19 mouse cellular contexts compared by ENCODE assay signal in the genomic region with DNA sequence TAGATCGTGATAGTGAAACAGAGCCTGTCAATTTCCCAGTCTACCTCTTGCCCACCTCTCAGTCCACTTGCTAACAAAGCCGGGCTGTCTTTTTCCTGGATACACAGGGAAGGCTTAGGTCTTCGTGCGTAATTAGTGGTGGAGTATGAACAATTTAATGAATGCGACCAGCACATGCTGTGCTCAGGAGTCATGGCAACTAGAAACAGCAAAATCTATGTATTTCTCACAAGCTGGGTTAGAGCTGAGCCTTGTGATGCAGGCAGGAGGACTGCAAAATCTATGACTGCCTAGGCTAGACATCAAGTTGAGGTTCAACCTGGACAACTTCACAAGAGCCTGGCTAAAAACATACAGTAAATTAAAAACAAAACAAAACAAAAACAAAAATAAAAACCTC. TPM values are rescaled to one million over a fixed set of nuclear protein-coding genes. Genes with fewer than 3 reads are reported as not detected.
DNase-seq lines count a peak whose midpoint lies in the region; ATAC-seq and TF ChIP-seq lines count a peak whose summit lies in the region.
"Had no signal": no experiment of that assay in that cellular context is flagged by ENCODE, and none has a peak within 500 bp of the region (broad histone marks: within the 10 kb centered on the region; RNA-seq: fewer than 3 reads in every experiment).

No protein-coding gene starts in this region.

- no peaks in the 10 kb centered on the region for H3K36me3 ChIP-seq in heart, embryonic 11.5 days (ENCODE audit: control insufficient read depth, insufficient read depth, low read length)
- H3K36me3 ChIP-seq in kidney, adult 2 months (ENCODE audit: control insufficient read depth, insufficient read depth, low read length) = no peaks in the 10 kb centered on the region
- H3K36me3 ChIP-seq in lung, embryonic 16.5 days (ENCODE audit: control insufficient read depth, insufficient read depth, low read length) = no peaks in the 10 kb centered on the region
- no peaks in the 10 kb centered on the region for H3K36me3 ChIP-seq in liver, embryonic 11.5 days (ENCODE audit: control insufficient read depth, insufficient read depth, low read length)
- H3K36me3 ChIP-seq: embryonic facial prominence, embryonic 13.5 days; forebrain, embryonic 10.5 days; hindbrain, embryonic 15.5 days; liver, embryonic 15.5 days; midbrain, embryonic 10.5 days; stomach, embryonic 15.5 days had no signal

- no peak overlapping the region for H3K4me2 ChIP-seq in heart, embryonic 11.5 days
- peak overlapping the region; percentile 18; the same call in 1 of the 2 replicates for H3K4me2 ChIP-seq in lung, embryonic 16.5 days (ENCODE audit: low read depth, low read length)
- peak overlapping the region; percentile 18; the same call in 1 of the 2 replicates for H3K4me2 ChIP-seq in liver, embryonic 11.5 days
- H3K4me2 ChIP-seq: embryonic facial prominence, embryonic 13.5 days; hindbrain, embryonic 15.5 days; liver, embryonic 15.5 days; stomach, embryonic 15.5 days had no signal

- H3K9ac ChIP-seq in heart, embryonic 11.5 days (ENCODE audit: low read depth, low read length) = no peak overlapping the region
- H3K9ac ChIP-seq in lung, embryonic 16.5 days (ENCODE audit: low read length) = no peak overlapping the region
- no peak overlapping the region for H3K9ac ChIP-seq in liver, embryonic 11.5 days (ENCODE audit: low read depth, low read length)
- H3K9ac ChIP-seq: embryonic facial prominence, embryonic 13.5 days; hindbrain, embryonic 15.5 days; liver, embryonic 15.5 days; stomach, embryonic 15.5 days had no signal

- peak overlapping the region; percentile 66; the same call in 1 of the 2 replicates for H3K27ac ChIP-seq in heart, embryonic 11.5 days (ENCODE audit: low read depth, low read length)
- H3K27ac ChIP-seq in kidney, adult 2 months (ENCODE audit: insufficient read depth, low read depth, low read length) = peak overlapping the region; percentile 93
- H3K27ac ChIP-seq in lung, embryonic 16.5 days (ENCODE audit: low read length) = peak overlapping the region; percentile 71
- no peak overlapping the region for H3K27ac ChIP-seq in liver, embryonic 11.5 days (ENCODE audit: low read depth, low read length)
- H3K27ac ChIP-seq: embryonic facial prominence, embryonic 13.5 days; forebrain, embryonic 10.5 days; hindbrain, embryonic 15.5 days; liver, embryonic 15.5 days; midbrain, embryonic 10.5 days; stomach, embryonic 15.5 days had no signal

- ATAC-seq in heart, embryonic 11.5 days (replicated peaks; ENCODE audit: insufficient number of reproducible peaks, low FRiP score, low TSS enrichment) = no peak
- ATAC-seq in lung, embryonic 16.5 days (ENCODE audit: low read depth) = no peak
- no peak for ATAC-seq in liver, embryonic 11.5 days (replicated peaks; ENCODE audit: low FRiP score)

- H3K4me3 ChIP-seq in heart, embryonic 11.5 days (ENCODE audit: low read depth, low read length) = no peak overlapping the region
- H3K4me3 ChIP-seq in kidney, adult 2 months (ENCODE audit: insufficient read depth, low read depth, low read length) = no peak overlapping the region
- H3K4me3 ChIP-seq in lung, embryonic 16.5 days (ENCODE audit: low read length) = no peak overlapping the region
- no peak overlapping the region for H3K4me3 ChIP-seq in liver, embryonic 11.5 days (ENCODE audit: low read depth, low read length)
- H3K4me3 ChIP-seq: embryonic facial prominence, embryonic 13.5 days; forebrain, embryonic 10.5 days; hindbrain, embryonic 15.5 days; liver, embryonic 15.5 days; midbrain, embryonic 10.5 days; stomach, embryonic 15.5 days had no signal

- H3K9me3 ChIP-seq in heart, embryonic 11.5 days (replicated peaks; ENCODE audit: control insufficient read depth, low read length) = no peaks in the 10 kb centered on the region
- H3K9me3 ChIP-seq in lung, embryonic 16.5 days (ENCODE audit: control insufficient read depth, low read length) = no peaks in the 10 kb centered on the region
- no peaks in the 10 kb centered on the region for H3K9me3 ChIP-seq in liver, embryonic 11.5 days (ENCODE audit: control insufficient read depth, low read length)
- H3K9me3 ChIP-seq: embryonic facial prominence, embryonic 13.5 days; forebrain, embryonic 10.5 days; hindbrain, embryonic 15.5 days; liver, embryonic 15.5 days; midbrain, embryonic 10.5 days; stomach, embryonic 15.5 days had no signal

- DNase-seq in heart, adult 9 months (ENCODE audit: low spot score in 2 of 2) = no peak
- DNase-seq in kidney, adult 2 months = no peak
- no peak for DNase-seq in kidney, adult 11 months
- DNase-seq in lung, postnatal 25 days (ENCODE audit: low spot score) = no peak
- DNase-seq in liver, embryonic 11.5 days (ENCODE audit: low spot score) = no peak
- no peak for DNase-seq in embryo, embryonic 11 days
- DNase-seq: cerebellum, adult 11-12 months; cerebellum, postnatal 36 days; right cerebral cortex, adult 18-20 months; thymus, postnatal 25 days had no signal

- 68% methylated on average over 5 of the region's 5 CpGs for WGBS in heart, embryonic 11.5 days (ENCODE audit: insufficient replicate concordance)
- 74% methylated on average over 5 of the region's 5 CpGs for WGBS in kidney, adult 2 months
- 74% methylated on average over 5 of the region's 5 CpGs for WGBS in lung, embryonic 16.5 days
- 56% methylated on average over 5 of the region's 5 CpGs for WGBS in liver, embryonic 11.5 days

- peaks cover 7% of the 10 kb centered on the region; the same call in 1 of the 2 replicates for H3K4me1 ChIP-seq in heart, embryonic 11.5 days (ENCODE audit: control insufficient read depth, insufficient read depth, low read length)
- no peaks in the 10 kb centered on the region; the same call in 1 of the 2 replicates for H3K4me1 ChIP-seq in kidney, adult 2 months (ENCODE audit: control insufficient read depth, insufficient read depth, low read length)
- H3K4me1 ChIP-seq in lung, embryonic 16.5 days (replicated peaks; ENCODE audit: control insufficient read depth, insufficient read depth, low read length) = no peaks in the 10 kb centered on the region
- H3K4me1 ChIP-seq in liver, embryonic 11.5 days (replicated peaks; ENCODE audit: control insufficient read depth, insufficient read depth, low read length) = peaks cover 11% of the 10 kb centered on the region
- H3K4me1 ChIP-seq: hindbrain, embryonic 15.5 days; liver, embryonic 15.5 days; midbrain, embryonic 10.5 days; stomach, embryonic 15.5 days had no signal

- no peak for TF ChIP-seq POLR2A in kidney, adult 2 months (IDR thresholded peaks at IDR 0.05; ENCODE audit: low read depth, low read length)

- no peak for TF ChIP-seq CTCF in kidney, adult 2 months (conservative IDR thresholded peaks at IDR 0.05; ENCODE audit: insufficient read depth, insufficient read length, low read depth, low read length)

- no peaks in the 10 kb centered on the region for H3K27me3 ChIP-seq in heart, embryonic 11.5 days (ENCODE audit: control insufficient read depth, insufficient read depth, low read length)
- no peaks in the 10 kb centered on the region for H3K27me3 ChIP-seq in kidney, adult 2 months (replicated peaks; ENCODE audit: control insufficient read depth, insufficient read depth, low read length)
- H3K27me3 ChIP-seq in lung, embryonic 16.5 days (ENCODE audit: control insufficient read depth, insufficient read depth, low read depth, low read length) = no peaks in the 10 kb centered on the region
- no peaks in the 10 kb centered on the region for H3K27me3 ChIP-seq in liver, embryonic 11.5 days (replicated peaks; ENCODE audit: control insufficient read depth, insufficient read depth, low read length)
- H3K27me3 ChIP-seq: embryonic facial prominence, embryonic 13.5 days; hindbrain, embryonic 15.5 days; liver, embryonic 15.5 days; stomach, embryonic 15.5 days had no signal

RNA-seq across cellular contexts. Expression of a gene that starts 12.5 kb away (rescaled TPM):
- polyA plus RNA-seq in heart, embryonic 11.5 days (2014; fragmentation: Nextera tagmentation; extraction: Ambion mirVana) = 17.1 and 18.7 TPM in 2 replicates
- 7.2 and 9.6 TPM in 2 replicates for polyA plus RNA-seq in kidney, adult 2 months (2012; rRNA removed)
- polyA plus RNA-seq in lung, embryonic 16.5 days (2015; fragmentation: Nextera tagmentation; extraction: Ambion mirVana) = 32.8 and 34.9 TPM in 2 replicates
- 23.1 and 24.3 TPM in 2 replicates for polyA plus RNA-seq in liver, embryonic 11.5 days (2014; fragmentation: Nextera tagmentation; extraction: Ambion mirVana)
- polyA plus RNA-seq: C2C12 had no signal
